Mouse (Mus musculus): ENCODE results near the gene Ncoa6.

Ncoa6 gene

GRCm38 (mm10) chr2:155442916-155443315, 30.8 kb downstream of the Ncoa6 start:
- no peak for DNase-seq (ENCODE audit: low read depth, low spot score)

- no peak for DNase-seq (ENCODE audit: low read depth, low spot score)
Measured at GRCm38 (mm10) chr2:155436445-155436844, 37.2 kb downstream of the Ncoa6 start.

GRCm38 (mm10) chr2:155420911-155421310, 52.8 kb downstream of the Ncoa6 start:
- DNase-seq (ENCODE audit: low read depth, low spot score): no peak

- no peak for DNase-seq (ENCODE audit: low read depth, low spot score)
Measured at GRCm38 (mm10) chr2:155404635-155405034, 69.1 kb downstream of the Ncoa6 start.

- DNase-seq (ENCODE audit: low read depth, low spot score): no peak
Measured at GRCm38 (mm10) chr2:155401926-155402325, 71.8 kb downstream of the Ncoa6 start.

GRCm38 (mm10) chr2:155400276-155400675, 73.4 kb downstream of the Ncoa6 start:
- DNase-seq (ENCODE audit: low read depth, low spot score): no peak

GRCm38 (mm10) chr2:155394586-155394985, 79.1 kb downstream of the Ncoa6 start:
- no peak for DNase-seq (ENCODE audit: low read depth, low spot score)

- no peak for DNase-seq (ENCODE audit: low read depth, low spot score)
Measured at GRCm38 (mm10) chr2:155388573-155388972, 85.1 kb downstream of the Ncoa6 start.

- DNase-seq (ENCODE audit: low read depth, low spot score): no peak
Measured at GRCm38 (mm10) chr2:155387052-155387451, 86.6 kb downstream of the Ncoa6 start.

- no peak for DNase-seq (ENCODE audit: low read depth, low spot score)
Measured at GRCm38 (mm10) chr2:155386534-155386899, 87.2 kb downstream of the Ncoa6 start.

- DNase-seq (ENCODE audit: low read depth, low spot score): no peak
Measured at GRCm38 (mm10) chr2:155385731-155386533, 87.8 kb downstream of the Ncoa6 start.

- DNase-seq (ENCODE audit: low read depth, low spot score): peak; percentile 48
Measured at GRCm38 (mm10) chr2:155385090-155385489, 88.6 kb downstream of the Ncoa6 start.

- no peak for DNase-seq (ENCODE audit: low read depth, low spot score)
Measured at GRCm38 (mm10) chr2:155382791-155383438, 90.8 kb downstream of the Ncoa6 start.

GRCm38 (mm10) chr2:155382332-155382700, 91.4 kb downstream of the Ncoa6 start:
- no peak for DNase-seq (ENCODE audit: low read depth, low spot score)

GRCm38 (mm10) chr2:155381643-155382331, 91.9 kb downstream of the Ncoa6 start:
- DNase-seq (ENCODE audit: low read depth, low spot score): peak; percentile 94

GRCm38 (mm10) chr2:155381060-155381437, 92.6 kb downstream of the Ncoa6 start:
- no peak for DNase-seq (ENCODE audit: low read depth, low spot score)

- no peak for DNase-seq (ENCODE audit: low read depth, low spot score)
Measured at GRCm38 (mm10) chr2:155380261-155381059, 93.2 kb downstream of the Ncoa6 start, which contains the start of gene Trp53inp2. Gene Trp53inp2, plus strand, starts transcription at chr2:155381059.

- no peak for DNase-seq (ENCODE audit: low read depth, low spot score)
Measured at GRCm38 (mm10) chr2:155376191-155376590, 97.5 kb downstream of the Ncoa6 start.

GRCm38 (mm10) chr2:155374521-155374920, 99.2 kb downstream of the Ncoa6 start:
- no peak for DNase-seq (ENCODE audit: low read depth, low spot score)

GRCm38 (mm10) chr2:155373886-155374285, 99.8 kb downstream of the Ncoa6 start:
- no peak for DNase-seq (ENCODE audit: low read depth, low spot score)

- DNase-seq (ENCODE audit: low read depth, low spot score): no peak
Measured at GRCm38 (mm10) chr2:155373302-155373701, 100.4 kb downstream of the Ncoa6 start.

- DNase-seq (ENCODE audit: low read depth, low spot score): no peak
Measured at GRCm38 (mm10) chr2:155372451-155372850, 101.2 kb downstream of the Ncoa6 start.
